Mouse (Mus musculus): ENCODE data around the gene Spg7. TPM values are rescaled to one million over a fixed set of nuclear protein-coding genes. Genes with fewer than 3 reads are reported as not detected.

Gene Spg7
- polyA plus RNA-seq, 1 experiment from 2014 or later, result 47.7 TPM

- no peak overlapping the region for H3K9ac ChIP-seq (ENCODE audit: low read length)
- H3K9me3 ChIP-seq (ENCODE audit: control insufficient read depth, low read length), result no peaks in the 10 kb centered on the region
- ATAC-seq (ENCODE audit: insufficient read depth, low FRiP score, low TSS enrichment) (no peak), DNase-seq (ENCODE audit: low spot score) (no peak)
- H3K36me3 ChIP-seq (ENCODE audit: control insufficient read depth, insufficient read depth, low read length), result peaks cover 14% of the 10 kb centered on the region
- no peak overlapping the region for H3K4me2 ChIP-seq (ENCODE audit: low read depth)
- no peaks in the 10 kb centered on the region for H3K27me3 ChIP-seq (ENCODE audit: control insufficient read depth, insufficient read depth, low read length)
- peaks cover 8% of the 10 kb centered on the region for H3K4me1 ChIP-seq (ENCODE audit: control insufficient read depth, insufficient read depth, low read length)
- no peak overlapping the region for H3K27ac ChIP-seq (ENCODE audit: low read depth, low read length)
- no peak overlapping the region for H3K4me3 ChIP-seq (ENCODE audit: low read depth, low read length)
- 74% methylated on average over 5 of the region's 5 CpGs for WGBS
Measured at GRCm38 (mm10) chr8:123105553-123106326, 43.0 kb downstream of the Spg7 start.

GRCm38 (mm10) chr8:123106531-123106930 lies 43.8 kb downstream of the Spg7 start:
- Histone ChIP-seq H3K9me3 (ENCODE audit: control insufficient read depth, low read length) (no peaks in the 10 kb centered on the region), H3K4me3 (ENCODE audit: low read depth, low read length) (no peak overlapping the region), H3K4me1 (ENCODE audit: control insufficient read depth, insufficient read depth, low read length) (peaks cover 8% of the 10 kb centered on the region), H3K27ac (ENCODE audit: low read depth, low read length) (no peak overlapping the region), H3K4me2 (ENCODE audit: low read depth) (no peak overlapping the region), H3K9ac (ENCODE audit: low read length) (no peak overlapping the region), H3K36me3 (ENCODE audit: control insufficient read depth, insufficient read depth, low read length) (peaks cover 14% of the 10 kb centered on the region), H3K27me3 (ENCODE audit: control insufficient read depth, insufficient read depth, low read length) (no peaks in the 10 kb centered on the region)
- DNase-seq (ENCODE audit: low spot score), result no peak
- 53% methylated on average over 2 of the region's 2 CpGs for WGBS
- ATAC-seq (ENCODE audit: insufficient read depth, low FRiP score, low TSS enrichment), result no peak

- ATAC-seq (ENCODE audit: insufficient read depth, low FRiP score, low TSS enrichment) (no peak), DNase-seq (ENCODE audit: low spot score) (no peak)
- peaks cover 6% of the 10 kb centered on the region for H3K4me1 ChIP-seq (ENCODE audit: control insufficient read depth, insufficient read depth, low read length)
- H3K36me3 ChIP-seq (ENCODE audit: control insufficient read depth, insufficient read depth, low read length), result peaks cover 14% of the 10 kb centered on the region
- H3K9ac ChIP-seq (ENCODE audit: low read length), result no peak overlapping the region
- no peak overlapping the region for H3K4me3 ChIP-seq (ENCODE audit: low read depth, low read length)
- WGBS, result 65% methylated on average over 1 of the region's 1 CpGs
- H3K27ac ChIP-seq (ENCODE audit: low read depth, low read length), result no peak overlapping the region
- no peaks in the 10 kb centered on the region for H3K9me3 ChIP-seq (ENCODE audit: control insufficient read depth, low read length)
- H3K27me3 ChIP-seq (ENCODE audit: control insufficient read depth, insufficient read depth, low read length), result no peaks in the 10 kb centered on the region
- no peak overlapping the region for H3K4me2 ChIP-seq (ENCODE audit: low read depth)
Measured at GRCm38 (mm10) chr8:123108010-123108409, 45.3 kb downstream of the Spg7 start.

GRCm38 (mm10) chr8:123108953-123109352 lies 46.2 kb downstream of the Spg7 start:
- DNase-seq (ENCODE audit: low spot score) (no peak), ATAC-seq (ENCODE audit: insufficient read depth, low FRiP score, low TSS enrichment) (no peak)
- Histone ChIP-seq H3K27me3 (ENCODE audit: control insufficient read depth, insufficient read depth, low read length) (0 out of 2 replicates have a peak, but pooled peaks cover under 1% of the 10 kb centered on the region), H3K4me2 (ENCODE audit: low read depth) (no peak overlapping the region), H3K4me3 (ENCODE audit: low read depth, low read length) (no peak overlapping the region), H3K4me1 (ENCODE audit: control insufficient read depth, insufficient read depth, low read length) (no peaks in the 10 kb centered on the region), H3K9ac (ENCODE audit: low read length) (no peak overlapping the region), H3K27ac (ENCODE audit: low read depth, low read length) (no peak overlapping the region), H3K36me3 (ENCODE audit: control insufficient read depth, insufficient read depth, low read length) (peaks cover 6% of the 10 kb centered on the region), H3K9me3 (ENCODE audit: control insufficient read depth, low read length) (no peaks in the 10 kb centered on the region)
- 83% methylated on average over 5 of the region's 5 CpGs for WGBS

- Histone ChIP-seq H3K27me3 (ENCODE audit: control insufficient read depth, insufficient read depth, low read length) (peaks cover 4% of the 10 kb centered on the region), H3K4me1 (ENCODE audit: control insufficient read depth, insufficient read depth, low read length) (no peaks in the 10 kb centered on the region), H3K4me3 (ENCODE audit: low read depth, low read length) (no peak overlapping the region), H3K9me3 (ENCODE audit: control insufficient read depth, low read length) (no peaks in the 10 kb centered on the region), H3K27ac (ENCODE audit: low read depth, low read length) (no peak overlapping the region), H3K4me2 (ENCODE audit: low read depth) (no peak overlapping the region), H3K36me3 (ENCODE audit: control insufficient read depth, insufficient read depth, low read length) (no peaks in the 10 kb centered on the region), H3K9ac (ENCODE audit: low read length) (no peak overlapping the region)
- ATAC-seq (ENCODE audit: insufficient read depth, low FRiP score, low TSS enrichment) (peak; percentile 55; the same call in 1 of the 2 replicates), DNase-seq (ENCODE audit: low spot score) (peak; percentile 71)
- WGBS, result 24% methylated on average over 4 of the region's 4 CpGs
Measured at GRCm38 (mm10) chr8:123110649-123111048, 47.9 kb downstream of the Spg7 start.

GRCm38 (mm10) chr8:123112892-123113291 lies 50.1 kb downstream of the Spg7 start:
- no peaks in the 10 kb centered on the region for H3K9me3 ChIP-seq (ENCODE audit: control insufficient read depth, low read length)
- H3K9ac ChIP-seq (ENCODE audit: low read length), result no peak overlapping the region
- H3K4me3 ChIP-seq (ENCODE audit: low read depth, low read length), result no peak overlapping the region
- peaks cover 26% of the 10 kb centered on the region for H3K27me3 ChIP-seq (ENCODE audit: control insufficient read depth, insufficient read depth, low read length)
- peaks cover 6% of the 10 kb centered on the region; the same call in 1 of the 2 replicates for H3K4me1 ChIP-seq (ENCODE audit: control insufficient read depth, insufficient read depth, low read length)
- no peaks in the 10 kb centered on the region for H3K36me3 ChIP-seq (ENCODE audit: control insufficient read depth, insufficient read depth, low read length)
- WGBS, result 83% methylated on average over 9 of the region's 9 CpGs
- H3K27ac ChIP-seq (ENCODE audit: low read depth, low read length), result no peak overlapping the region
- no peak for DNase-seq (ENCODE audit: low spot score)
- H3K4me2 ChIP-seq (ENCODE audit: low read depth), result no peak overlapping the region
- ATAC-seq (ENCODE audit: insufficient read depth, low FRiP score, low TSS enrichment), result no peak

GRCm38 (mm10) chr8:123113908-123114469 lies 51.2 kb downstream of the Spg7 start:
- no peak overlapping the region for H3K4me3 ChIP-seq (ENCODE audit: low read depth, low read length)
- peaks cover 8% of the 10 kb centered on the region; the same call in 1 of the 2 replicates for H3K4me1 ChIP-seq (ENCODE audit: control insufficient read depth, insufficient read depth, low read length)
- H3K36me3 ChIP-seq (ENCODE audit: control insufficient read depth, insufficient read depth, low read length), result no peaks in the 10 kb centered on the region
- H3K9me3 ChIP-seq (ENCODE audit: control insufficient read depth, low read length), result no peaks in the 10 kb centered on the region
- H3K4me2 ChIP-seq (ENCODE audit: low read depth), result no peak overlapping the region
- DNase-seq (ENCODE audit: low spot score), result no peak
- no peak overlapping the region for H3K9ac ChIP-seq (ENCODE audit: low read length)
- 66% methylated on average over 2 of the region's 2 CpGs for WGBS
- no peak overlapping the region for H3K27ac ChIP-seq (ENCODE audit: low read depth, low read length)
- peaks cover 37% of the 10 kb centered on the region for H3K27me3 ChIP-seq (ENCODE audit: control insufficient read depth, insufficient read depth, low read length)
- no peak for ATAC-seq (ENCODE audit: insufficient read depth, low FRiP score, low TSS enrichment)

GRCm38 (mm10) chr8:123114644-123115043 lies 51.9 kb downstream of the Spg7 start:
- Histone ChIP-seq H3K9me3 (ENCODE audit: control insufficient read depth, low read length) (no peaks in the 10 kb centered on the region), H3K36me3 (ENCODE audit: control insufficient read depth, insufficient read depth, low read length) (no peaks in the 10 kb centered on the region), H3K4me1 (ENCODE audit: control insufficient read depth, insufficient read depth, low read length) (peaks cover 8% of the 10 kb centered on the region; the same call in 1 of the 2 replicates), H3K4me2 (ENCODE audit: low read depth) (no peak overlapping the region), H3K27ac (ENCODE audit: low read depth, low read length) (no peak overlapping the region), H3K9ac (ENCODE audit: low read length) (no peak overlapping the region), H3K27me3 (ENCODE audit: control insufficient read depth, insufficient read depth, low read length) (peaks cover 42% of the 10 kb centered on the region), H3K4me3 (ENCODE audit: low read depth, low read length) (no peak overlapping the region)
- ATAC-seq (ENCODE audit: insufficient read depth, low FRiP score, low TSS enrichment) (no peak), DNase-seq (ENCODE audit: low spot score) (no peak)
- 69% methylated on average over 3 of the region's 3 CpGs for WGBS
